Mouse (Mus musculus): Measurements from ENCODE around the gene Tcn2. TPM values are rescaled to one million over a fixed set of nuclear protein-coding genes. Genes with fewer than 3 reads are reported as not detected.

The Tcn2 gene
- polyA plus RNA-seq, 1 experiment, result 33.7 TPM

DNA sequence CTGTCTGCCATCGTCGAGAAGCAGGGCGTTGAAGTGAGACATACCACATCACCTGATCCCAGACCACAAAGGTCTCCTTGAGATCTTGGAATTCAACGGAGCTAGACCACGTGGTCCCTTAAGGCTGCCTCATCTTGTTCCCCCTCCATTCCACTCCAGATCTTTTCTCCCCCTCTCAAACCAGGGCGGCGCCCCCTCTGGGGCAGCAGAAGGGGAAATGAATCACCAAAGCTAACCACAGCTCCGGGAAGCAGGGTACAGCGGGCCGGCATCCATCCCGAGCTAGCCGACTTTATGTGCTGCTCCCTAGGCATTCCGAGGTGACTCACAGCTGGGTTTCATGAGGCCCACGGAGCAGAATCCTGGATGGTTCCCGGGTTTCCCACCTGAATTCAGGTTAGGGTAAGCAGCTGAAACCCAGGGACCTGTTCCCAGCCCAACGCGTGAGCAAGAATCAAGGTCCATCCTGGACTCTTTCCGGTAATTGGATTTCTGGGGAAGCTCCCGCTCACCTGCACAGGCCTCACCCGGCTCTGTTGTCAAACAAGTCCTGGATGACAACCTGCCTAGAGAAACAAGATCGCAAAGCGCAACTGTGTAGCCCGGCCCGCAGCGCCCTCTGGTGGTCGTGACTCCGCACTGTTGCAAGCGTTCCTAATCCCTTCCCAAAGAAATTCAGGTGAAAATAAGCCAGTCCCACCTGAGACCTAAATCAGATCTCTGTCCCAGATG, 17.7 kb downstream of the Tcn2 start, which contains the start of gene Slc35e4:
Gene Slc35e4 (minus strand): TSS at position 556 of the 732 bp plus-strand sequence.
- Histone ChIP-seq H3K4me3 (ENCODE audit: insufficient read depth, low read length) (peak within 1 kb of the TSS; percentile 94), H3K27ac (ENCODE audit: insufficient read depth, low read length) (peak within 1 kb of the TSS; percentile 85), H3K4me1 (ENCODE audit: control insufficient read depth, insufficient read depth, low read length) (peaks cover 16% of the 10 kb centered on the region)
- TF ChIP-seq POLR2A (IDR thresholded peaks at IDR 0.05; ENCODE audit: extremely low read depth, insufficient read depth, low read length), result no peak
- peak; percentile 84 for TF ChIP-seq CTCF (IDR thresholded peaks at IDR 0.05; ENCODE audit: extremely low read depth, insufficient read depth, low read length)

DNA sequence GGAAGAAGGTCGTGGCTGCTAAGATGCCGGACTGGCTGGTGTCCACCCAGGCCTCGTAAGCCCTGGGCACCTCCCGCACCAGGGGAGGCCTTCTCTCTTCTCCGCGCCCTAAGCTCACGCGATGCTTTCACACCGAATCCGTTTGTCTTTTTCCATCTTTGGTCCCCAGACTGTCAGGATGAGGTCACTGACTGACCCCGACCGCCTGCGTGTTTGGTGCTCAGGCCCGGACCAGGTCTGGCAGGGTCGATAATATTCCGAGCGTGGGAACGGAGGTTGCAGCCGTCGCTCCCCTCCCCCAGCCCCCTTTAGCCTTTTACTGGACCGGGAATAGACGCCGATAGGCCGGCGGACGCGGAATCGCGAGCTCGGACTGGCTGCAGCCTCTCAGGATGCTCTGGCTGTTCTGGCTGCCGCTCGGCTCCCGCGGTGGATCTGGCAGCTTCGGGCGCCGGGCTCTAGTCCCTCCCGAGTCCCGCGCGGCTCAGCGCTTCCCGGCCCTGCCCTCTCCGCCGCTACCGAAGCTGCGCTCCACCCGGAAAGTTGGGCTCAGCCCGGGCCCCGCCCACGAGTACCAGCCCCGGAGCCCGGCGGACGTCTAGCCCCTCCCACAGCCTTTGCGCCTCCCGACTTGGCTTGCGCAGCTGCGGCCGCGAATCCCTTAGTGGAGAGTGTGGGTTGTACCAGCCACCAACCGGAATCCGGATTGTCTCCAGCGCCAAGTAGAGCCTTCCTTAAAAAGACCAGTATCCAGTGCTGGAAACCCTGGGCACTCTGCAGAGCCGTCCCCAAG, 18.4 kb downstream of the Tcn2 start:
- Histone ChIP-seq H3K4me3 (ENCODE audit: insufficient read depth, low read length) (peak overlapping the region; percentile 94), H3K4me1 (ENCODE audit: control insufficient read depth, insufficient read depth, low read length) (peaks cover 18% of the 10 kb centered on the region), H3K27ac (ENCODE audit: insufficient read depth, low read length) (peak overlapping the region; percentile 85)
- TF ChIP-seq POLR2A (IDR thresholded peaks at IDR 0.05; ENCODE audit: extremely low read depth, insufficient read depth, low read length) (0 out of 2 replicates have a peak, but pooled peaks have one; percentile 25), CTCF (IDR thresholded peaks at IDR 0.05; ENCODE audit: extremely low read depth, insufficient read depth, low read length) (no peak)

DNA sequence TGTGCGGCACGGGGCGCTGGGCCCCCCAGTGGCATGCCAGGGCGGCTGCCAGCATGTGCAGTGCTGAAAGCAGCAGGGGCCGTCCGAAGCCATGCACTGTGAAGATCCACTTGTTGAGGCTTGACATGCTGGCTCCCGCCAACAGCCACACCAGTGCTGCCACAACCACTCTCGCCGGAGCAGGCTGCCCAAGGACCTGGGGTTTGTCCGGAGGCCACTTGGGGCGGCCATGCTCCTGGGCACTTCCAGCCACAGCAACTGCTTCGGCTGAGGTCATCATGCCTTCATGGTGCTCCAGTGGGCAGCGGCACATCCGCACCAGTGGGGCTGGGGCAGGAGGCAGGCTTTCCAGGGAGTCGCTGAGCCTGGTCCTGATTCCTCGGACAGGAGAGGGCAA, 19.1 kb downstream of the Tcn2 start:
- no peak for TF ChIP-seq CTCF (IDR thresholded peaks at IDR 0.05; ENCODE audit: extremely low read depth, insufficient read depth, low read length)
- TF ChIP-seq POLR2A (IDR thresholded peaks at IDR 0.05; ENCODE audit: extremely low read depth, insufficient read depth, low read length), result no peak
- Histone ChIP-seq H3K4me1 (ENCODE audit: control insufficient read depth, insufficient read depth, low read length) (peaks cover 19% of the 10 kb centered on the region), H3K4me3 (ENCODE audit: insufficient read depth, low read length) (peak overlapping the region; percentile 94), H3K27ac (ENCODE audit: insufficient read depth, low read length) (peak overlapping the region; percentile 85)

DNA sequence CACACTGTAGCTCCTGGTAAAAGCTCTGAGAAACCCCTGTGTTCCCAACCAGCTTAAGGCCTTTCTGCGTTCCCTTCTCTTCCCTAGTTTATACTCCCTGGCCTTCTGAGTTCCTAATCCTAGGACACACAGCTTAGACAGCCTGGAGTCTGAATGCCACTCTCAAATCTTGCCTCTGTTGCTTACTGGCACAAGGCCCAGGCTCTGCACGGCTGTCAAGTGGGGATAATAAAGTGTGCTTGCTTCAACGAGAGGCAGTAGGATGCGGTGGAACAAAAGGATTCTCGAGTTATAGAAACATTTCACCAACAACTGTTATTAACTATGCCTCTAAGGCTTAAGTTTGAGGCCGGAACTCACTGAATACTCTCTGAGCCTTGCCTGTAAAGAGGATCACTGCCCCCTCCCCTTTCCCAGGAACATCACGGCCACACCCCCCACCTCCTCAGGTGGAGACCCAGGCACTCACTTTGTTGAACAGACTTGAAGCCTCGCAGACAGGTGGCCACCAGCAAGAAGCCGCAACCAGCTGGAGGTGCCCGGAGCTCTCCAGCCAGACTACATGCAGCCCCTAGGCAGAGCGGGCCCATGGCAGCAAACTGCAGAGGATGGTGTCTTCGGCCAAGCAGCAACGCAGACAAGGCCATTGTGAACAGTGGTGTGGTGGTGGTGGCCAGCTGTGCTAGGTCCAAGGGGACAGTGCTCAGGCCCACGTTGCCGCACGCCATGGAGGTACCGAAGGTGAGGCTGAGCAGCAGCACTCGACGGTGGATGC, 19.7 kb downstream of the Tcn2 start:
- no peak for TF ChIP-seq POLR2A (IDR thresholded peaks at IDR 0.05; ENCODE audit: extremely low read depth, insufficient read depth, low read length)
- no peak for TF ChIP-seq CTCF (IDR thresholded peaks at IDR 0.05; ENCODE audit: extremely low read depth, insufficient read depth, low read length)
- Histone ChIP-seq H3K27ac (ENCODE audit: insufficient read depth, low read length) (0 out of 2 replicates have a peak overlapping the region, but pooled peaks have one; percentile 85), H3K4me1 (ENCODE audit: control insufficient read depth, insufficient read depth, low read length) (peaks cover 19% of the 10 kb centered on the region), H3K4me3 (ENCODE audit: insufficient read depth, low read length) (peak overlapping the region; percentile 94)

DNA sequence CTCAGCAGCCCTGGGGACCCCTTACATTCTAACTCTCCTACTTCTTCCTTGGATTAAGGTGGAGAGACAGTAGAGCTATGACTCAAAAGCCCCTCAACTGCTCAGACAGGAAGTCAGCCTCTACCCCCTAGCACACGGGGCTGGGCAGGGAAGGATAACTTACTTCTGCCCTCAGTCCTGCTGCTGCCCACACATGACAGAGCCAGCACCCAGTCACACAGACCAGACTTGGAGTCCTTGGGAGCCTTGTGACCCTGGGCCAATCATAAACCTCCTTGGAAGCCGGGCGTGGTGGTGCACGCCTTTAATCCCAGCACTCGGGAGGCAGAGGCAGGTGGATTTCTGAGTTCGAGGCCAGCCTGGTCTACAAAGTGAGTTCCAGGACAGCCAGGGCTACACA, 20.5 kb downstream of the Tcn2 start:
- Histone ChIP-seq H3K27ac (ENCODE audit: insufficient read depth, low read length) (0 out of 2 replicates have a peak overlapping the region, but pooled peaks have one; percentile 29), H3K4me1 (ENCODE audit: control insufficient read depth, insufficient read depth, low read length) (peaks cover 19% of the 10 kb centered on the region), H3K4me3 (ENCODE audit: insufficient read depth, low read length) (peak overlapping the region; percentile 94)

DNA sequence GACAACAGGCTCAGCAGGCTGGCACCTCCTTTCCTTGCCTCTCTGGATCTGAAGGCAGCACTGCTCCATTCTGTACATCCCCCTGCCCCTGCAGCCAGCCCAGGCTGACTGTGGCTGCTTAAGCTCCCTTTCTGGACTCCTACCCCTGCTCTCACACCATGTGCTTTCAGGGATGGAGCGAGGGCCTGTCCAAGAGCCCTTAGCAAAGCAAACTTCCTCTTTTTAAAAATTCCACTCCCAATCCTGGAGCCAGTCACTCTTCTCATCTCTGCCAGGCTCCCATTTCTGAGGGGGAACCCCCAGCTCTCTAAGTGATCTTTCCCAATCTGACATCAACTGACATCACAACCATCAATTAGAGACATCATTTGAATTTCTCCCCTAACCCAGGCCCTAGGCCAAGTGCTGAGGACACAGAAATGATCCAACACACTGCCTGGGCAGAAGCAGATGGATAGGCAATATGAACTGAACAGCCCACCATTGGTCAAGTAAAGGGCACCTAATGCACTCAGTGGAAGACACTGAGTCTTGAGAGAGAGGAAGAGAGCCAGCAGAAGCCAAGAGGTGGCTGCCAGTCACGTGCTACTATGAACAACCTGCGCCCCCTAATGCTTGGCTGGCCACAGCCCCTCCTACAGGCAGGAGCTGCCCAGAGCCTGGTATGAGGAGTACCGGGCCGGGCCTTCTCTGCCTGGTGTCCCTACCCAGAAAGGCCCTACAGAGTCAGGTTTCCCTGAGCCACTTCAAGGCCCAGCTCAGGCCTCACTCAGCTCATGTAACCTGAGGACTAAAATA, 21.2 kb downstream of the Tcn2 start:
- 0 out of 2 replicates have a peak overlapping the region, but pooled peaks have one; percentile 29 for H3K27ac ChIP-seq (ENCODE audit: insufficient read depth, low read length)

DNA sequence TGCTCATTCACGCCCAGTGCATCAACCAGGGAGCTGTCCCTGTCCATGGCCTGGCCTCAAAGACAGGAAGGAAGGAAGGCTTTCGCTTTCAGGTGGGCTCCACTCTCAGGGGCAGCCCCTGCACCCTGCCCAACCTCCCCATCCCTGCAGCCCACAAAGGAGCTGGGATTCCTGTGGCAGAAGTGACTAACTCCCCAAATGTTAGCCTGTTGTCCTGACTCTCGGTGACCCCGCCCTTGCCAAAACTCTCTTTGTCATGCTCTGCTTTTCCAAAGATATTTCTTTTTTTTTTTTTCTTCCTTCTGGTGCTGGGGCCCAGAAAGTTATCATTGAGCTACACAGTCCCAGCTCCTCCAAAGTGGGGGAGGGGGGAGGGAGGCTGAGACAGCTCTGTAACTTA, 22.7 kb downstream of the Tcn2 start:
- Histone ChIP-seq H3K4me1 (ENCODE audit: control insufficient read depth, insufficient read depth, low read length) (peaks cover 19% of the 10 kb centered on the region), H3K4me3 (ENCODE audit: insufficient read depth, low read length) (no peak overlapping the region), H3K27ac (ENCODE audit: insufficient read depth, low read length) (0 out of 2 replicates have a peak overlapping the region, but pooled peaks have one; percentile 10)
- TF ChIP-seq POLR2A (IDR thresholded peaks at IDR 0.05; ENCODE audit: extremely low read depth, insufficient read depth, low read length), result no peak
- TF ChIP-seq CTCF (IDR thresholded peaks at IDR 0.05; ENCODE audit: extremely low read depth, insufficient read depth, low read length), result no peak

More for the DNA sequence above, 21.2 kb downstream of the Tcn2 start:
- TF ChIP-seq POLR2A (IDR thresholded peaks at IDR 0.05; ENCODE audit: extremely low read depth, insufficient read depth, low read length) (no peak), CTCF (IDR thresholded peaks at IDR 0.05; ENCODE audit: extremely low read depth, insufficient read depth, low read length) (no peak)
- H3K4me1 ChIP-seq (ENCODE audit: control insufficient read depth, insufficient read depth, low read length), result peaks cover 19% of the 10 kb centered on the region
- peak overlapping the region; percentile 94 for H3K4me3 ChIP-seq (ENCODE audit: insufficient read depth, low read length)

DNA sequence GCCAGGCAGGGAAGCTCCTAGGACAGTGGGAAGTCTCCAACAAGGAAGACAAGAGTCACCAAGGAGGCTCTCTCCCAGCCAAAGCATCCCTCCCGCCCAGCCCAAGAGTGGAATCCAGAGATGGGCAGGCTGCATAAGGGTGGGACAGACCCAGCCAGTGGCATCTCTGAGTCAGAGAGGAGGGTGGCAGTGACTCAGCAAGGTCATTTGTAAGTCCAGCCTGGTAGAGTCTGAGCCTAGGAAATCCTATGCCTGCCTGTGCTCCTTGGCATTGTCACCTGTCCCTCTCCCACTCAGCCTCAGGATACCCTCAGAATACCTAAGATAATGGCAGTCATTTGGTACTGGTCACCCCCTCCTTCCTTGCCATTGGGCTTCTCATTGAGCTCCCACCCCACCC, 26.5 kb downstream of the Tcn2 start:
- H3K27ac ChIP-seq (ENCODE audit: insufficient read depth, low read length), result no peak overlapping the region
- TF ChIP-seq CTCF (IDR thresholded peaks at IDR 0.05; ENCODE audit: extremely low read depth, insufficient read depth, low read length), result no peak
- no peak for TF ChIP-seq POLR2A (IDR thresholded peaks at IDR 0.05; ENCODE audit: extremely low read depth, insufficient read depth, low read length)
- peaks cover 11% of the 10 kb centered on the region for H3K4me1 ChIP-seq (ENCODE audit: control insufficient read depth, insufficient read depth, low read length)
- H3K4me3 ChIP-seq (ENCODE audit: insufficient read depth, low read length), result no peak overlapping the region
